Mouse (Mus musculus) G1E (cell line): Measurements from ENCODE around the gene Acta2. TPM values are rescaled to one million over a fixed set of nuclear protein-coding genes. Genes with fewer than 3 reads are reported as not detected.

Source experiments
- ATAC-seq: 2 replicates; pipeline ENCODE4 v1.8.0; 2016; ENCODE audit warnings: mild to moderate bottlenecking; ENCODE audit not compliant: insufficient number of reproducible peaks, poor library complexity, low FRiP score, severe bottlenecking; ENCODE audit errors: extremely low read depth
- DNase-seq: peaks from one replicate; pipeline ENCODE4 v3.0.0; 2012; ENCODE audit warnings: low spot score
- H3K27me3 ChIP-seq: 2 replicates; pipeline ENCODE4 v1.6.1; 2012; ENCODE audit warnings: mild to moderate bottlenecking, low read length, inconsistent platforms; ENCODE audit not compliant: insufficient read depth
- H3K36me3 ChIP-seq: replicated peaks from 2 replicates; pipeline ENCODE3; 2012; ENCODE audit warnings: mild to moderate bottlenecking, inconsistent platforms
- H3K4me1 ChIP-seq: 2 replicates; pipeline ENCODE4 v1.6.1; 2012; ENCODE audit warnings: low read depth, low read length, inconsistent platforms, mixed read lengths; ENCODE audit not compliant: insufficient read depth
- H3K4me3 ChIP-seq: 2 replicates; pipeline ENCODE4 v1.5.1; 2012; ENCODE audit warnings: low read depth, mild to moderate bottlenecking, inconsistent platforms, low read length, moderate library complexity, mixed read lengths
- H3K9me3 ChIP-seq: replicated peaks from 2 replicates; pipeline ENCODE4 v1.6.1; 2012; ENCODE audit warnings: inconsistent platforms
- CTCF ChIP-seq: IDR thresholded peaks from 2 replicates; pipeline ENCODE4 v1.5.1; 2012; ENCODE audit warnings: low read depth, low read length, inconsistent platforms, mixed read lengths
- GATA1 ChIP-seq: IDR thresholded peaks from 2 replicates; pipeline ENCODE4 v1.6.1; 2012; ENCODE audit warnings: borderline replicate concordance, low read length, inconsistent platforms, mixed read lengths
- GATA2 ChIP-seq: IDR thresholded peaks from 2 replicates; pipeline ENCODE4 v1.6.1; 2012; ENCODE audit warnings: low read depth, low read length, inconsistent platforms, borderline replicate concordance
- POLR2AphosphoS5 ChIP-seq: IDR thresholded peaks from 2 replicates; pipeline ENCODE4 v1.6.1; 2012; ENCODE audit warnings: low read depth, low read length, inconsistent platforms; ENCODE audit not compliant: insufficient replicate concordance
- TAL1 ChIP-seq: conservative IDR thresholded peaks from 2 replicates; pipeline ENCODE4 v1.6.1; 2012; ENCODE audit warnings: low read depth, low read length, inconsistent platforms, mixed read lengths
- polyA plus RNA-seq: library from polyadenylated mRNA; stranded (reverse); fragments of >175 nt; gene quantifications from 2 replicates; pipeline ENCODE4 v1.2.3, GENCODE M21; 2012
- total RNA-seq, 2 experiments: library from RNA; stranded (forward) in 1 of 2; stranded (reverse) in 1 of 2; fragments of 200-1000 nt in 1 of 2; fragments of >200 nt in 1 of 2; fragmentation: Nextera tagmentation in 1 of 2; gene quantifications; 2 replicates each; pipeline ENCODE4 v1.2.3; 2014 to 2017

The Acta2 gene
- total and polyA plus RNA-seq, 3 experiments, result not detected

- H3K27me3 ChIP-seq, result 0 out of 2 replicates have a peak, but pooled peaks cover 2% of the 10 kb centered on the region
- H3K4me3 ChIP-seq, result no peak overlapping the region
- ATAC-seq (no peak), DNase-seq (no peak)
- no peaks in the 10 kb centered on the region for H3K9me3 ChIP-seq
- no peaks in the 10 kb centered on the region for H3K36me3 ChIP-seq
- no peaks in the 10 kb centered on the region for H3K4me1 ChIP-seq
- TF ChIP-seq GATA1 (no peak), POLR2AphosphoS5 (no peak), CTCF (no peak), GATA2 (no peak)
These were observed 33.3 kb upstream of the Acta2 start for GRCm38 (mm10) chr19:34288696-34289095.

DNA sequence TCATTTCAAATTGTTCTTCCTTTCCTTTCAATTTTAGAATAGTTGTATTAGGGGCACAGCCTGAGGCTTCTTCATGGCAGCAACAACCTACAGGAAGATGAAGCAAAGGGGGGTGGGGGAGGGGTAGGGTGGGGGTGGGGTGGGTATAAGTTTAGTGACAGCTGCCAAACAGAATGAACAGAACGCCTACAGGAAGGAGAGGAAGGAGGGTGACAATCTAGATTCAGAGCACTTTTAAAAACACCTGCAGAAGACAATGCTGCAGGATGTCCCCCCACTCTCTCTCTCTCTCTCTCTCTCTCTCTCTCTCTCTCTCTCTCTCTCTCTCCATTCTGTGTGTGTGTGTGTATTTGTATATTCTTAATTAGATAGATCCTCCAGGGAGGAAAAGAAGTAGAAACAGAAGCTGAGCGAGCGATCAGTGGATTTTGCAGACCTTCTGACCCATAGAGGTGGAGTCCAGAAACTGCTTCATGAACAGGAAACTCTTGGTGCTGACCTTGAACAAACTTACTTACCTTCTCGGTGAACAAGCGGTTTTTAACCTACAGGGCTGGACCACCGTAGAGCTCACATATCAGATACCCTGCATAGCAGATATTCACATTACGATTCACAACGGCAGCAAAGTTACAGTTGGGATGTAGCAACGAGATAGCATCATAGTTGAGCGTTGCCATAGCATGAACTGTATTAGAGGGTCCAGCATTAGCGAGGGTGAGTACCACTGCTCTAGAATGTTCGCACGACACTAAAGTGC is 32.4 kb upstream of the Acta2 start:
- Histone ChIP-seq H3K36me3 (no peaks in the 10 kb centered on the region), H3K27me3 (no peaks in the 10 kb centered on the region), H3K4me1 (no peaks in the 10 kb centered on the region), H3K9me3 (no peaks in the 10 kb centered on the region), H3K4me3 (no peak overlapping the region)
- DNase-seq (no peak), ATAC-seq (no peak)
- TF ChIP-seq GATA1, result no peak
- no peak for TF ChIP-seq GATA2
- TF ChIP-seq POLR2AphosphoS5, result no peak
- TF ChIP-seq TAL1, result no peak
- TF ChIP-seq CTCF, result no peak

DNA sequence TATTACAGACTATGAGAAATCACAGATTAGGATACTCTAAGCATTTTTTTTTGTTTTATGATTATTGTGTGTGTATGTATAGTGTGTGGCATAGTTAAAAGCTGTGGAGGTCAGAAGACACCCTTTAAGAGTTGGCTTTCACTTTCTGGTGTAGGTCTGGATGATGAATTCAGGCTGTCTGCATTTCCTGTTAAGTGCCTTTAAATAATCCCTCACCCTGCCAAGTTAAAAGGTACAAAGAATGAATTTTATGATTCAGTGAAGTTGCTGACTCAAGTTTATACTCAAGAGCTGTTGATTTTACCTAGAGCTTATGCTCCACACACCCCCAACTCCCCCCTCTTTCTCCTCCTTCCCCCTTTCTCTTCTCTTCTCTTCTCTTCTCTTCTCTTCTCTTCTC is 31.8 kb upstream of the Acta2 start:
- DNase-seq (no peak), ATAC-seq (no peak)
- Histone ChIP-seq H3K9me3 (no peaks in the 10 kb centered on the region), H3K27me3 (no peaks in the 10 kb centered on the region), H3K4me3 (no peak overlapping the region), H3K4me1 (no peaks in the 10 kb centered on the region), H3K36me3 (no peaks in the 10 kb centered on the region)
- TF ChIP-seq GATA2 (no peak), GATA1 (no peak), TAL1 (no peak), CTCF (no peak), POLR2AphosphoS5 (no peak)

DNA sequence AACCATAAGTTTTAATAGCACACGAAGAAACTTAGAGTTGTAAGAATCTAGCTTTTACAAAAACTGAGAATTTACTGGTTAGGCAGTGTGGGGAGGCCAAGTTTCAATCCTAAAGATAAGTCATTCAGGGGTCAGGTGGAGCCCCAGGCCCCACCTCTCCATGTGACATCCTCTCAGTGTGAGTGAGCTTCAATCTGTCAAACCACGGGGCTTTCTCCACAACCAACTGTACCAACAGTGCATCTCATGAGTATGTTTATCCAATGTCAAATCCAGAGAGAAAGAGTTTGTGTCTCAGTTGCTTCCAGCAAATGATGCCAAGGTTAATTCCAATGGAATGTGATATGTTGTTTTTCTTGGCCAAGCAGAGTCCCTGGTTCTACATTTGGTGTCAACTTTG is 29.4 kb upstream of the Acta2 start:
- no peaks in the 10 kb centered on the region for H3K27me3 ChIP-seq
- DNase-seq (no peak), ATAC-seq (no peak)
- TF ChIP-seq CTCF, result no peak
- H3K4me1 ChIP-seq, result no peaks in the 10 kb centered on the region
- no peaks in the 10 kb centered on the region for H3K9me3 ChIP-seq
- H3K4me3 ChIP-seq, result no peak overlapping the region
- H3K36me3 ChIP-seq, result no peaks in the 10 kb centered on the region

- Histone ChIP-seq H3K4me1 (no peaks in the 10 kb centered on the region), H3K36me3 (no peaks in the 10 kb centered on the region), H3K4me3 (no peak overlapping the region), H3K9me3 (no peaks in the 10 kb centered on the region), H3K27me3 (no peaks in the 10 kb centered on the region)
- TF ChIP-seq GATA1, result no peak
- TF ChIP-seq TAL1, result no peak
- TF ChIP-seq CTCF, result no peak
- TF ChIP-seq POLR2AphosphoS5, result no peak
- no peak for TF ChIP-seq GATA2
- DNase-seq, result no peak
- no peak for ATAC-seq
These were observed 29.0 kb upstream of the Acta2 start for GRCm38 (mm10) chr19:34284383-34284782.

DNA sequence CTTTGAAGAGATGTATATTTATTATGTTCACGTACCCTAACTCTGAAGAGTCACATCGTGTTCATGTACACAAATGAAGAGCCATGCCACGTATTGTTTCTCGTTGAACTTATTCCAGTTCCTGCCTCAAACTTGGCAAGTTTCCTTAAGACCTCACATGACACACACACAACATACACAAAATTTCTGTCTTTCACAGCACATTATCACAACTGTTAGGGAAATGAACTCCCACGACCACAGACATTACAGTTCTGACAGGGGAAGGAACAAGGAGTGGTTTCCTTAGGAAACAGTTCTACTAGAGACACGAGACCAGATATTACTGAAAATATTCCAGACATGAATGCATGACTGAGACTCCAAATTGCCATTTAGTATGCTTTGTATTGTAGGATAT is 28.2 kb upstream of the Acta2 start:
- H3K4me1 ChIP-seq, result no peaks in the 10 kb centered on the region
- ATAC-seq, result no peak
- H3K4me3 ChIP-seq, result no peak overlapping the region
- no peak for DNase-seq
- TF ChIP-seq POLR2AphosphoS5, result no peak
- no peak for TF ChIP-seq TAL1
- TF ChIP-seq GATA1, result no peak
- TF ChIP-seq CTCF, result no peak
- no peak for TF ChIP-seq GATA2
- H3K27me3 ChIP-seq, result no peaks in the 10 kb centered on the region
- no peaks in the 10 kb centered on the region for H3K36me3 ChIP-seq
- H3K9me3 ChIP-seq, result no peaks in the 10 kb centered on the region

- ATAC-seq, result no peak
- Histone ChIP-seq H3K9me3 (no peaks in the 10 kb centered on the region), H3K4me1 (no peaks in the 10 kb centered on the region), H3K27me3 (no peaks in the 10 kb centered on the region), H3K4me3 (no peak overlapping the region), H3K36me3 (no peaks in the 10 kb centered on the region)
- no peak for TF ChIP-seq TAL1
- TF ChIP-seq CTCF, result no peak
- no peak for TF ChIP-seq GATA2
- TF ChIP-seq GATA1, result no peak
- no peak for TF ChIP-seq POLR2AphosphoS5
- no peak for DNase-seq
These were observed 22.7 kb upstream of the Acta2 start for GRCm38 (mm10) chr19:34278078-34278477.
